Mouse (Mus musculus) cerebellum, postnatal 25 days (tissue): ENCODE data around the gene Glcci1.
A peak's percentile ranks its signal among the peaks of the same experiment; 100 is the strongest.

Source experiments
- DNase-seq, 2 experiments: peaks; one replicate each; pipeline ENCODE4 v3.0.0; 2021; ENCODE audit warnings: mixed read lengths in 2 of 2

Gene Glcci1

DNA sequence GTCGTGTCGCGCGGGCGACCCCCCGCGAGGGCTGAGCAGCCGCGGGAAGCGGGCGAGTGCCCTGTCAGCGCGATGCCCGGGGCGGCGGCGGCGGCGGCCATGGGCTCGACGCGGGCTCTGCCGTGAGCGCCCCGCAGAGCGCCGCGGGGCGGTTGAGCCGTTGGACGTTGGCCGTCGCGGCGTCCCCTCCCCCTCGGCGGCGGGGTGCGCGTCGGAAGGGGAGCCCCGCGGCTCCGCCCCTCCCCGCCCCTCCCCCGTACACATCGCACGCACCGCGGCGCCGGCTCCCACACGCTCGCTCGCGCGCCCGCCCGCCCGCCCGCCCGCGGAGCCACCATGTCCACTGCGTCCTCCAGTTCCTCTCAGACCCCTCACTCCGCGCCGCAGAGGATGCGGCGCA is at the start of gene Glcci1:
Glcci1 (plus strand) TSS at position 50 of the 400 bp plus-strand sequence.
- peak in 1 of 2 experiments; percentile 93 for DNase-seq

DNA sequence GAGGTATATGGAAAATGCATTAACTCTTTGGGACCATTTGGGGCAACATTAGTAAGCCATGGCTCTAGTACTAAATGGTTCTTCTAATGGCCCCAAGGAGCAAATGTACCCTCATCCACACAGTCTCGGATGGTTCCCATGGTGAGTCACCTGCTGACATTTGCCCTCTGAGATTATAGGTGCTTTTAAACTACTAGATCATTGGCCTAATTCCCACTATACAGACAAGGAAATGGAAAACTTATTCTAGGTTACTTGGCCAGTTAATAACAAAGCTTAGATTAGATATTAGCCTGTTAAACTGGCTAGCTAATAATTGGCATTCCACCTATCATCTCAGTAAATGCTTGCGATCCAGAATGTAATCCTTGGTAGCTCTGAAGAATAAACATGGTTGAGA is 47.0 kb upstream of the Glcci1 start:
- no peak for DNase-seq

- no peak for DNase-seq
Measured at GRCm38 (mm10) chr6:8465388-8465787, 44.0 kb upstream of the Glcci1 start.

DNA sequence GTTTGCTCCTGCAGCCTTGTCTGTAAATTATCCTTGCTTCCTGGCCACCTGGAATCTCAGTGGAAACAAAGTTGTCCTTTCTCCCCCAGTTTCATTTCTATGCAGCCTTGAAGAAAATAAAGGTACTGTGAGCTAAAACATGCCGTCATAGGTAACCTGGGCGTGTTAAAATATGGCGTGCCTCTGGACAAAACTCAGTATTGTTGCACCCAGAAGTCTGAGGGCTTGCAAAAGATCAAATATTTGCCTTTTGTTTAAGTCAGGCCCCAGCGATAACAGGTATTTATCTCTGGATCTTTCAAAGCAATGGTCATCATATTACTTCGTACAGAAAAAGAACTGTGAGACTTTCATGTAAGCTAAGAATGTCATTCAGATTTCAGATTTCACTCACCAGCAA is 43.4 kb upstream of the Glcci1 start:
- no peak for DNase-seq

DNA sequence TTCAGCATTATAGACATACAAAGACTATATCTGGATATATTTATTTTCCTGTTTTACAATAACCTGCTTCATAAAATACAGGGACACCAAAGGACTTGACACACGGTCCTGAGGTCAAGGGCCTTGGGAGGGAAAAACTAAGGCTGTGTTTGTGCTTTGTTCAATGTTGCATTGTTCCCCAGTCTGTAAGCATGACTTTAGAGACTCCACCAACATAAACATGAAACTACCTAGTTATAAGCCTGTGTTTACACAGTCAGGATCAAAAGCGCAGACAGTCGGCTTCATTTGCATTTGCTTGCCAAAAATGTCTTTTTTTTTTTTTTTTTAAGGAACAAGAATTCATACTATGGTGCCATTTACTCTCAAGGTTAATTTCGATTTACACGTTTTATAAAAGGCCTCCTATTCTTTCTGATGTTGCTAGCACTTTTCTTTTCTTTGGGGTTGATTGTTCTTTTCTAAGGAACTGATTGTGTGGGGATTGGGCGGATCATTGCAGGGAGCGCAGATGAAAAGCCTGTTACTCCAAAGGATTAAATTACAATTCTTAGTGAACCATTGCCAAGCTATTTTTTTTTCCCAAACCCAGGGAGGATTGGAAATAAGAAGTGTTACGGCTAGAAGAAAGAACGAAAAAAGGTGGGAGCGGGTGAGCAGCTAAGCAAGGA is 41.6 kb upstream of the Glcci1 start:
- no peak for DNase-seq

- DNase-seq: no peak
Measured at GRCm38 (mm10) chr6:8469918-8470317, 39.5 kb upstream of the Glcci1 start.

DNA sequence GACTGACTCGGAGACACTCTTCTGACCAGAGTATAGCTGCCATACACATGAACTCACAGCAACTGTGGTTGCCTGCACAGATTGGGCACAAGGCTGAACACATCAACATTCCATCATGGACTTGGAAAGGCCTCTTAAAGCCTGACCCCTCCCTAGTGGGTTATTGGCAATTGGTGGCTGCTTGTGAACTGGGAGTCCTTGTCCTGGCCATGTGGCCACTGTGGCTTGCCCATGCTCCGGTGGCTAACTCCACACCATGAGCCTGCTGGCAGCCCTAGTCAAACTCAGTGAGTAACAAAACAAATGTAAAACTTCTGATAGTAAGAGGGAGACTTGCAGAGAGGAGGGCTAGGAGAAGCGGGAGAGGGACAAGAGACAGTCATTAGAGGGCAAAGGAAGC is 37.3 kb upstream of the Glcci1 start:
- DNase-seq: no peak

- DNase-seq: no peak
Measured at GRCm38 (mm10) chr6:8472915-8473314, 36.5 kb upstream of the Glcci1 start.

- no peak for DNase-seq
Measured at GRCm38 (mm10) chr6:8473498-8473897, 35.9 kb upstream of the Glcci1 start.

- DNase-seq: no peak
Measured at GRCm38 (mm10) chr6:8474316-8474715, 35.1 kb upstream of the Glcci1 start.

DNA sequence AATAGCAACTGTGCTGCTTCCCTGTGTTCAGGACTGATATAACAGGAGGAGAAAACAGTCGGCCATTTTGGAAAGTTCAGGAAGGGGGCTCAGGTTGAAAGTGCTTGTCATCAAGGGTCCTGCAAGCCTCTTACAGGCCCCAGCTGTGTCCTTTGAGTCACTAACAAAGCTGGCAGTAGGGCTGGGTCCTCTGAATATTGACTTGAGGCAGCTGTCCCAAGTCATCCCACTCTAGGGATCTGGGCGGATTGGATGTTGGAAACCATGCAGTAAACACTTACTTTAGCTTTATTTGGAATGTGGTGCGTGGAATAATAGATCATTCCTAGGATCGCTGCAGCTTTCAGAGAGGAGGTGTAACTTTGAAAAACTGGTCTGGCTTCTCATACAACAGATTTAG is 34.6 kb upstream of the Glcci1 start:
- DNase-seq: no peak

DNA sequence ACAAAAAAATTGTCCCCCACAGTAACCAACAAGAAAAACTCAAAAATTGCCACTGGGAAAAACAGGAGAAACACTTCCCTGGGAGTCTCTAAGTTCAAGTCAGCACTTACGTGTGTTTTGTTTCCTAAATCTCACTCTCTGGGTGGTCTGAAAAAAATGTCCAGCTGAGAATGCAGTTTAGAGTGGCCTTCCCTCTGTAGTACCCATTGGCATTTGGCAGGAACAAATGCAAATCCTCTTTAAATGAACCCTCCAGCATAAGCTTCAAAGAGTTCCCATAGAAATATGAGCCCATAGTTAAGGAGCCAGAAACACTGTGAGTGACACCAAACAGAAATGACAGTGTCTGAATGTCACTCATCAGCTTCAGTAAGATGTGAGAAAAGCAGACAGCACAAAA is 30.2 kb upstream of the Glcci1 start:
- no peak for DNase-seq

DNA sequence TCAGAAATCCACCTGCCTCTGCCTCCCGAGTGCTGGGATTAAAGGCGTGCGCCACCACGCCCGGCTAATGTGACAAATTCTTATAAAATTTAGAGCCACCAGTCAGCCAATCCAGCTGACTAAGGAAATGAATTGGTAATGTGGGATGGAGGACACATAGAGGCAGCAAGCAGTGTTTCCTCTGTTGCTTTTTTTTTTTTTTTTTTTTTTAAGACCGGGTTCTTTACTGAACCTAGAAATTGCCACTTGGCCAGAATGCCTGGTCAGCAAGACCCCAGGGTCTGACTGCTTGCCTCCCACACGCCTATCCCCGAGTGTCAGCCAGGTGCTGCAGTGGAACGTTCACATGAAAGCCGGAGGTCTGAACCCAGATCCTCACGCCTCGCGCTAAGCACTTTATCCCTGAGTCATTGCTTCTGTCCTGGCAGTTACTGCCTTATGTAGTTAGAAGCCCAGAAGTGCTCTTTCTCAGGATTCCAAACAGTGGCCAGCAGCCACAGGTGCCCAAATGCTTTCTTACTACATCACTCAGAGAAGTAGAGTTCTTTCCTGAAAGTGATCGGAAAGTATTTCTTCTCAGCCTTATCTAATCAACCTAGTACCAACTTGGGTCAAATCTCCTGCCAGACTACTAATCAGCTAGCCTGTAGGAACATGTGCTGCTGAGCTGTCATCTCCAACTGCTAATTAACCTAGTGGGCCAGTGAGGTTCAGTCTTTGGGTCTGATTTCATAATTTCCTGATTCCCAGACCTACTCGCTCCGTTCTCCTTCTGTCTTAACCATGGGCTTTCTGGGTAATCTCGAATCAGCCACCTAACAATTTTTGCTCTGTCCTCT is 24.7 kb upstream of the Glcci1 start:
- DNase-seq: no peak

DNA sequence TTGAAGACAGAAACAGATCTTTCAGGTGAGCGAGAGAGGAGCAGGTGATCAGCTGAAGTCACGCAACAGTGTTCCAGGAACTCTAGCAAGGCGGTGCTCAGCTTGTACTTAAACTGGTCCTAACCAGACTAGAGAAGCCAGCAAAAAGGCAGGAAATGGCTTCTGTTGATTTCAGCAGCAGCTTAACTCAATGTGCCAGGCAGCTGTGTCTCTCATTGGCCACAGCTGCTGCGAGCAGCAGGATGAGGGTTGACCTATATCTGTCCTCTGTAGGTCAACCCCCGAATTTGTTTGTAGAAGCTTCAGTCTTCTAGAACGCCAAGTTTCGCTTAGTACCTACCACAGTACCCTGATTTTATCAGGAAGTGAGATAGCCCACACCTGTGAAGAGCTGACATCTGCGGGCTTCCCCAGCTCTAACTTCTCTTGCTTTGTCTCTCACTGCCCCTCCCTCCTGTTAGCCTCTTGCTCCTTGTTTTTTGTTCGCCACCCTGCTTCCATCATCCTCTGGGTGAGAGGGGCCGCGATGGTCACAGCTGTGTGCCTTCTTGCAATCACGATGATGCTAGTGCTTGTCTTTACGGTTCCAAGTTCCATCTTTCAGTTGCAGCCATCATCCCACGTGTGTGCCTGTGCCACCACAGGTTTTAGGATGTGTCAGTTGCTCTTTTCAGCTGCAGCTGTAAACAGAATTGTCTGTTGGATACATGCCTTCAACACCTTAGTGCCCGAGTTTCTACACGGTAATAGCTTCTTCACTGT is 23.8 kb upstream of the Glcci1 start:
- DNase-seq: no peak

DNA sequence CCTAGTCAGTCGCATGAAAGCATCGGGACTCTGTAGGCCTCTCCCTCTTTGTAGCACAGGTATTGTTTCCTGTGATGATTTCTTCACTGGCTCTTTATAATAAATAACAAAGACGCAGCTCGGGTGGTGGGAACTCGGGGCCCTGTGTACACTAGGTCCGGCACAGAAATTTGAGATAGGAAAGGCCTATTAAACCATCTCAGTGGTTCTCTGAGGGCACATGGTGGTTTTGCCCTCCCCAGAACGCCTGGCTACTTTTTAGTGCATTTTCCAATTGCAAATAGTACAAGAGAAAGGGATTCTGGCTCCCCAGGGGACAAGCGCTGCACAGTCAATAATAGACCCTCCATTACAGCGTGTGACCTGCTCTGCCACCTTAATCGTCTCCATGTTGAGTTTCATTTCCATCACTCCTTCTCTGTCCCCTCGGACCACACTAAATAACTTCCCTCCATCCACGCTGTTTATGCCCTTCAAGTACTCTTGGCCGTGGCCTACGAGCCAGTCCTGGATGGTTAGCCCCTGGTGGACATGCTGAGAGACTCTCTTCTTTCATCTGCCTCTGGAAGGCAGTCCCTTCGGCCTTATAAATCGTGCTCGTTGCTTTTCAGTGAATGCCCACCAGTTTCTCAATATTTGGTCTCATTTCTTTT is 22.9 kb upstream of the Glcci1 start:
- DNase-seq: no peak

DNA sequence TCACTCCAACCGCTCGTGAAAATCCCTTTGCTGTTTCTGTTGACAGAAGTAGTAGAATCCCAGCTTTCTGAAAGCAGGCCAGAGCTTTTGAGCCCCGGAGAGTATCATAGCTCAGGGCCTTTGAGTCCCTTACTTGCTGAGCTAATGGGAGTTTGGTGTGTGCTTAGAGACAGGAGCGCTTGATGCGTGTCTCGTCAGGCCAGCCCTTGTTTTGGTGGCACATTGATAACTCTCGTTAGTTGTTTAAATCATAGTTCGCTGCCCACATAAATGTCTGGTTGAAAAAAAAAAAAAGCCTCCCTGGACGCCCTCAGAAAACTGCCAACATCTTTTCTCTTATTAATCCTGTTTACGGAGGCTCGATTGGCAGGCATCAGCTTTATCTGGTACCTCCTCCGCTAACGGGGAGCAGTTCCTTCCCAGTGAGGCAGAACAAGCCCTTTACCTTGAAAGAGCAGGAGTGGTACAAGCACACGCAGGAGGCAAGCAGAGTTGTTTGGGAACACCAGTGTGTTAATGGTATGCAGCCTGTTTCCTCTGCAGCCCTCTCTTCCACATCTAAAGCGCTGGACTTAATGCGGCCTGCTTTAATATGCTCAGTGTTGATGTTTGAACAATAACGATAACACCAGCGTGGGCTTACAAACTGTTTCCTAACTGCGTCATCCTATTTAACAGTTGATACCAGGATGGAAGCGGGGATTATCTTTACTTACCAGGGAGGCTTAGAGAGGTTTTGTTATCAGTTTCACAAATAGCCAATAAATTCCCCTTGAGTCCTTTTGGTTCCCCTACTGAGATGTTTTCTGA is 22.2 kb upstream of the Glcci1 start:
- no peak for DNase-seq

GRCm38 (mm10) chr6:8488249-8488648 is 21.2 kb upstream of the Glcci1 start:
- no peak for DNase-seq

- DNase-seq: no peak
Measured at GRCm38 (mm10) chr6:8489266-8489665, 20.1 kb upstream of the Glcci1 start.

GRCm38 (mm10) chr6:8489938-8490585 is 19.3 kb upstream of the Glcci1 start:
- DNase-seq: no peak

GRCm38 (mm10) chr6:8492248-8492647 is 17.2 kb upstream of the Glcci1 start:
- no peak for DNase-seq

DNA sequence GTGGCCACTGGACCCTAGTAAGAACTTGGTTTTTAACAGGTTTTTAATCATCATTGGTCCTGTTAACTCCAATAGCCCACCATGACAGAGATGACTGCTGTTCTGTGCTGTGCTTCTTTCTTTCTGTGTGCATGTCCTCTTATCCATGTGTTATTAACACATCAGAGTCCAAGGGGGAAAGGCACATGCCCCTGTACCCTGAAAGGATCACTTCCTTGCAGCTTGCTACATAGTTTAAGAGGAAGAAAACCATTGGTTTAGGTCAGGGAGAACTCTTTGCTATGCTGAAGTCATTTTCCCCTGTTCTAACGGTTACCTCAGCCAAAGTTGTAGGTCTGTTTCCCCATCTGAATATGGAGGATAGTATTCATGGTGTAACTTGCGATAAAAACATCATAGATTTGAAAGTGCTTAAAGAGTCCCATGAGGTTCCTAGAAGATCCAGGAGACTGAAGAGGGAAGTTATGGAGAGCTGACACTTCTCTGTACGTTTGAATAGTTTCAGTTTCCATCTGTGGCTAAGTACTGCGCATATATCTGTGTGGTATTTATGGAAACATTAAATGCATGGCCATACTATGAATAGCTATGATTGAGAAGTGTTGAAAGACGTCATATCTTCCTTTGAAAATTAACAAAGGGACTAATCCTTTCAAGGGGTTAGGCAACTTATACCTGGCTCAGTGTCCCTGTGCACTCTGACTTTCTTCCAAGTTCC is 14.1 kb upstream of the Glcci1 start:
- DNase-seq: no peak
